Mouse (Mus musculus): ENCODE results near the gene Dlg5. TPM values are rescaled to one million over a fixed set of nuclear protein-coding genes. Genes with fewer than 3 reads are reported as not detected.

Gene Dlg5
- polyA plus RNA-seq, 1 experiment from 2014 or later: 11.3 TPM

- Histone ChIP-seq H3K27ac (replicated peaks) (0 out of 2 replicates have a peak overlapping the region, but pooled peaks have one; percentile 5), H3K27me3 (ENCODE audit: low read depth, poor library complexity, severe bottlenecking) (no peaks in the 10 kb centered on the region), H3K4me1 (peaks cover 20% of the 10 kb centered on the region), H3K36me3 (peaks cover 76% of the 10 kb centered on the region), H3K4me3 (no peak overlapping the region), H3K9me3 (replicated peaks) (no peaks in the 10 kb centered on the region)
- 61% methylated on average over 6 of the region's 6 CpGs for WGBS
- DNase-seq (ENCODE audit: low spot score): no peak
Measured at GRCm38 (mm10) chr14:24173326-24173725, 72.4 kb downstream of the Dlg5 start.

DNA sequence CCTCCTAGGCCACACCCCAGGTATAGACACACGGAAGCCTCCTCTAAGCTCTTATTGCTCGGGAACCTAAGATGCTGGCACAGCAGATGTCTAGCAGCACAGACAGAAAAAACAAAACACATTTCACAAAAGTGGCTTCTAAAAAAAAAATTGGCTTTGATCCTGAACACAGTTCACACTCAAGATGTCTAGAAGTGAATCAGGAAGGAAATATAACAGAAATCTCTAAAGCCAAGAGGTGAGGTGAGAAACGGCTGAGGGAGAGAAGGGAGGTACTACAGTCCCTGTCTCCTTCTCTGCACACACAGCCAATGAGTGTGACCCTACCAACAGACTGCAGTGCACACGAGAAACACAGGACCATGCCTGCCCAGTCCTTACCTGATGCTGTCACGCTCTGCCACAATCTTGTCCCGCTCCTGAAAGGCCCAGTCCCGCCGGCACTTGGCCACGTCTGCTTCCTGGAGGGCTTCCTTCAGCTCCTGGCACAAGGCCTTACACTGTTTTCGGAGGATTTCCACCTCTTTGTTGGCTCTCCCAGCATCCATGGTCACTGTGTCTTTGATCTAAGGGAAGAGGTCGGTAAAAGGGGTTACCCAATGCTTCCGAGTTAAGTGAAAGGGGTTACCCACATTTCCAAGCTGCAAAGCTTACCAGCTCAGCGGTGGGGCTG is 73.9 kb downstream of the Dlg5 start:
- Histone ChIP-seq H3K9me3 (replicated peaks) (no peaks in the 10 kb centered on the region), H3K36me3 (peaks cover 84% of the 10 kb centered on the region), H3K4me3 (no peak overlapping the region), H3K27me3 (ENCODE audit: low read depth, poor library complexity, severe bottlenecking) (no peaks in the 10 kb centered on the region), H3K4me1 (peaks cover 8% of the 10 kb centered on the region; the same call in 1 of the 2 replicates), H3K27ac (replicated peaks) (no peak overlapping the region)
- no peak for DNase-seq (ENCODE audit: low spot score)
- 86% methylated on average over 13 of the region's 13 CpGs for WGBS

DNA sequence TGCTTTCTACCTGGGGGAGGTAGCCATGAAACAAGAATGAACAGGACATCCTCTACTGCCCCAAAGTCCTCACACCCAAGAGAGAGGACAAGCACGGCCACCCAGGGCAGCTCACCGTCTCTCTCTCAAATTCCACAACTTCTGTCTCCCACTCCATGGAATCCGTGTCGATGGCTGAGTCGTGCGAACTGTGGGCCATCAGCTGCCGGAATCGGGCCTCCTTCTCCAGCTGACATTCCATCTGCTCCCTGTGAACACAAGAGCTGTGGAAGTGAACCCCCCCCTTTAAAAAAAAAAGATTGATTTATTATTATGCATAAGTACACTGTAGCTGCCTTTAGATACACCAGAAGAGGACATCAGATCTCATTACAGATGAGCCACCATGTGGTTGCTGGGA is 79.7 kb downstream of the Dlg5 start:
- Histone ChIP-seq H3K4me1 (no peaks in the 10 kb centered on the region), H3K36me3 (peaks cover 95% of the 10 kb centered on the region), H3K4me3 (no peak overlapping the region), H3K27me3 (ENCODE audit: low read depth, poor library complexity, severe bottlenecking) (no peaks in the 10 kb centered on the region), H3K27ac (replicated peaks) (no peak overlapping the region), H3K9me3 (replicated peaks) (no peaks in the 10 kb centered on the region)
- 94% methylated on average over 8 of the region's 8 CpGs for WGBS
- no peak for DNase-seq (ENCODE audit: low spot score)

DNA sequence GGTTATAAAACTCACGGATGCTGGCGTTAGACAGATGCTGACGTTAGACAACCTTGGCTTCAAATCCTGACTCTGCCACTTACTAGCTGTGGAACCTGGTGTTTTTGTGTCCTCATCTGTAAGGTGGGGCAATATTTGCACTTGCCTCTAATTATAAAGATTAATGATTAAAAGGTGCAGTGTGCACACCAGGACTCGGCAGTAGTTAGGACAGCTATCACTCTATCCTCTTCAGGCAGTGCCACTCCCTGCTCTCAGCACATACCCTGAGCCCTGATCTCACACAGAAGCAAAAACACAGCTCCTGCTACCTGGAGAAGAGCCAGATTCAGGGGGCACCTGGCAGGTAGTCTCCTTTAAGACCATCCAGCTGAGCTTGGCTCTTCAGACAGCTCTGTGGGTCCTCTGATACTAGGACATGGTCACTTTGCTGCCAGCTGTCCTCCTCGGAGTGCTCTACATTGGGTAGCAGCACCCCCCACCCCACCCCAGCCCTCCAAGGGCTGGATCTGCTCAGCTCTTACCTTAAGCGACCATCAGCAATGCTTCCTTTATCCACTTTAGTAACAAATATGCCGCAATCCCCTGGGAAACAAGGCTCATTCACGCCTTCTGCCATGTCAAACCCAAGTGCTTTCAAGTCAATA is 80.9 kb downstream of the Dlg5 start:
- no peak overlapping the region for H3K27ac ChIP-seq (replicated peaks)
- WGBS: 92% methylated on average over 8 of the region's 8 CpGs
- peaks cover 91% of the 10 kb centered on the region for H3K36me3 ChIP-seq

DNA sequence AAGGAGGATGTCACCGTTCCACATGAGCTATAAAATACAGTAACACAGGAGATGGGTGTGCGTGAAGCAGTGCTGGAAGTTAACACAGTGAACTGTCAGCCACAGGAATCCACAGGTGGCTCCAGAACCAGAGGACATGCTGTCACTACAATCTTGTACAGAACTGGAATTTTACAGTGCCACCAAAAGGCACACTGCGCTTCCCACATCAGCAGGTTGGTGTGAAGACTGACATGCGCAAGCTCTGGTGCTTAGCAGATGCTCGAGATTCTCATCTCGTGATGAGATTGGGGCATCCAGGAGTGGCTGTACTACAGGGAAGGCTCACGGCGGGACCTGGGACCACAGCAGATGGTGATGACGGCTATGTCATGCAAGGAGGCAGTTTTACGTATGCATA is 82.9 kb downstream of the Dlg5 start:
- no peaks in the 10 kb centered on the region for H3K9me3 ChIP-seq (replicated peaks)
- no peak overlapping the region for H3K27ac ChIP-seq (replicated peaks)
- no peaks in the 10 kb centered on the region for H3K4me1 ChIP-seq
- no peak overlapping the region for H3K4me3 ChIP-seq
- H3K36me3 ChIP-seq: peaks cover 85% of the 10 kb centered on the region
- 92% methylated on average over 10 of the region's 10 CpGs for WGBS
- no peak for DNase-seq (ENCODE audit: low spot score)
- no peaks in the 10 kb centered on the region for H3K27me3 ChIP-seq (ENCODE audit: low read depth, poor library complexity, severe bottlenecking)

More for the DNA sequence above, 80.9 kb downstream of the Dlg5 start:
- no peak for DNase-seq (ENCODE audit: low spot score)
- H3K4me1 ChIP-seq: no peaks in the 10 kb centered on the region
- H3K27me3 ChIP-seq (ENCODE audit: low read depth, poor library complexity, severe bottlenecking): no peaks in the 10 kb centered on the region
- no peak overlapping the region for H3K4me3 ChIP-seq
- H3K9me3 ChIP-seq (replicated peaks): no peaks in the 10 kb centered on the region

DNA sequence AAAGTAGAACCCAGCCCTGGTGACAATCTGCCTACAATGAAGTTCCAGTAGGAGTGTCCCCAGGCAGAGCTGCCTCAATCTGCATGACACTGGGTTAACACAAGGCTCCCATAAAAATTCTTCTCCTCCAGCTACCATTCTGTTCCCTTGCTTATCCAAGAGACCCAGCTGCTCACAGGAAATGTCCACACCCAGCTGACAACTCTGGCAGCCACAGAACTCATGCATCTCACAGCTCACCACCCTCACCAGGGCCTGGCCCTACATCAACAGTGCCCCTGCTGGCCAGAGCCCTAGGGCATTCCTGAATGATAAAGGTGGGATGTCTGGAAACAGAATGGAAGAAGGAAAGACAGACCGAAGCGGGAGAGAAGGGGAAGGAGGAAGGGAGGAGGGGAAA is 96.8 kb downstream of the Dlg5 start:
- peaks cover 14% of the 10 kb centered on the region for H3K4me1 ChIP-seq
- whole genome bisulfite sequencing: 70% methylated on average over 2 of the region's 2 CpGs
- H3K36me3 ChIP-seq: peaks cover 99% of the 10 kb centered on the region
- H3K9me3 ChIP-seq (replicated peaks): no peaks in the 10 kb centered on the region
- no peaks in the 10 kb centered on the region for H3K27me3 ChIP-seq (ENCODE audit: low read depth, poor library complexity, severe bottlenecking)
- no peak for DNase-seq (ENCODE audit: low spot score)
- H3K4me3 ChIP-seq: no peak overlapping the region
- no peak overlapping the region for H3K27ac ChIP-seq (replicated peaks)

GRCm38 (mm10) chr14:24144821-24145220 is 100.9 kb downstream of the Dlg5 start:
- Histone ChIP-seq H3K27me3 (ENCODE audit: low read depth, poor library complexity, severe bottlenecking) (no peaks in the 10 kb centered on the region), H3K9me3 (replicated peaks) (no peaks in the 10 kb centered on the region), H3K36me3 (peaks cover 85% of the 10 kb centered on the region), H3K4me1 (peaks cover 20% of the 10 kb centered on the region), H3K4me3 (peak overlapping the region; percentile 4; the same call in 1 of the 2 replicates), H3K27ac (replicated peaks) (0 out of 2 replicates have a peak overlapping the region, but pooled peaks have one; percentile 69)
- 79% methylated on average over 3 of the region's 3 CpGs for WGBS
- DNase-seq (ENCODE audit: low spot score): no peak

DNA sequence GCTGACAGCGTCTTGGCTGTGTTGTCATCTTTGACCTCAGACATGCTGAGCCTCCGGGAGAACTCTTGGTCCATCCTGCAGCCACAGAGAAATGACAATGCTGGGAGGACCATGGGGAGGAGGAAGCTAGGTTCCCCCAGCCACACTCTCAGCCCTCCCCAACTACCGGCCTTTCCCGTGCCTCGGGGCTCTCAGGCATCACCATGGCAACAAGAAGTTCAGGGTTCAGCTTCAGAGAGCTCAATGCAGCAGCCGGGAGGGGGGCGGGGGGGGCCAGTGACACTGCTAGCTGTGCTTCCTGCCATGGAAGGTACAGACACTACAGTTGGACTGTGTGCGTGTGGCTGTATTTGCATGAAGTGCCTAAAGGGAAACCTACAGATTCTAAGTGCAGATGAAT is 101.3 kb downstream of the Dlg5 start:
- no peaks in the 10 kb centered on the region for H3K27me3 ChIP-seq (ENCODE audit: low read depth, poor library complexity, severe bottlenecking)
- peak overlapping the region; percentile 4; the same call in 1 of the 2 replicates for H3K4me3 ChIP-seq
- DNase-seq (ENCODE audit: low spot score): peak; percentile 57
- no peaks in the 10 kb centered on the region for H3K9me3 ChIP-seq (replicated peaks)
- peaks cover 20% of the 10 kb centered on the region for H3K4me1 ChIP-seq
- peak overlapping the region; percentile 69 for H3K27ac ChIP-seq (replicated peaks)
- 38% methylated on average over 8 of the region's 8 CpGs for WGBS
- H3K36me3 ChIP-seq: peaks cover 85% of the 10 kb centered on the region

- H3K27me3 ChIP-seq (ENCODE audit: low read depth, poor library complexity, severe bottlenecking): no peaks in the 10 kb centered on the region
- H3K9me3 ChIP-seq (replicated peaks): no peaks in the 10 kb centered on the region
- peaks cover 85% of the 10 kb centered on the region for H3K36me3 ChIP-seq
- no peak overlapping the region for H3K27ac ChIP-seq (replicated peaks)
- WGBS: 90% methylated on average over 3 of the region's 3 CpGs
- no peak for DNase-seq (ENCODE audit: low spot score)
- H3K4me3 ChIP-seq: no peak overlapping the region
- H3K4me1 ChIP-seq: peaks cover 20% of the 10 kb centered on the region
Measured at GRCm38 (mm10) chr14:24142926-24143430, 102.7 kb downstream of the Dlg5 start.

DNA sequence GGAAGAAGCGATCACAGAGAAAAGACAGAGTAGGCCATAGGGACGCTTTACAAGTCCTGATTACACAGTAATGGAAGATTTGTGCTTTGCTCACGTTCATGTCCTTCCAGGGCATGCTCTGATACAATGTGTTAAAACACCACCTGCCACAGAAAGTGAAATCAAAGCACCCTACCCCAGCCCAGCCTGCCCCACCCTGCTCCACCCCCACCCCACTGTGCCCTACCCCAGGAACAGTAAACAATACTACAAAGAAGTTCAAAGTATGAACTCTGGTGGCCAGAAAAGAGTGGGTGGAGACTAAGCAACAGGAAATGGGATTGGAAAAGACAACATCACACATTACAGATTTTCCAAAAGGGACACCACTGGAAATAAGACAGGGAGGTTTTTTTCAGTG is 104.0 kb downstream of the Dlg5 start:
- Histone ChIP-seq H3K27me3 (ENCODE audit: low read depth, poor library complexity, severe bottlenecking) (no peaks in the 10 kb centered on the region), H3K9me3 (replicated peaks) (no peaks in the 10 kb centered on the region), H3K4me3 (no peak overlapping the region), H3K4me1 (peaks cover 20% of the 10 kb centered on the region), H3K36me3 (peaks cover 85% of the 10 kb centered on the region), H3K27ac (replicated peaks) (no peak overlapping the region)
- no peak for DNase-seq (ENCODE audit: low spot score)
- WGBS: 88% methylated on average over 3 of the region's 3 CpGs

GRCm38 (mm10) chr14:24140297-24140812 is 105.4 kb downstream of the Dlg5 start:
- H3K27me3 ChIP-seq (ENCODE audit: low read depth, poor library complexity, severe bottlenecking): no peaks in the 10 kb centered on the region
- H3K36me3 ChIP-seq: peaks cover 85% of the 10 kb centered on the region
- WGBS: 86% methylated on average over 8 of the region's 8 CpGs
- peaks cover 20% of the 10 kb centered on the region for H3K4me1 ChIP-seq
- H3K27ac ChIP-seq (replicated peaks): no peak overlapping the region
- no peak for DNase-seq (ENCODE audit: low spot score)
- H3K9me3 ChIP-seq (replicated peaks): no peaks in the 10 kb centered on the region
- no peak overlapping the region for H3K4me3 ChIP-seq

- Histone ChIP-seq H3K27me3 (ENCODE audit: low read depth, poor library complexity, severe bottlenecking) (no peaks in the 10 kb centered on the region), H3K4me1 (peaks cover 2% of the 10 kb centered on the region; the same call in 1 of the 2 replicates), H3K4me3 (no peak overlapping the region), H3K36me3 (peaks cover 76% of the 10 kb centered on the region), H3K9me3 (replicated peaks) (no peaks in the 10 kb centered on the region), H3K27ac (replicated peaks) (no peak overlapping the region)
- 93% methylated on average over 11 of the region's 11 CpGs for whole genome bisulfite sequencing
- DNase-seq (ENCODE audit: low spot score): no peak
Measured at GRCm38 (mm10) chr14:24136908-24137307, 108.8 kb downstream of the Dlg5 start.
